Mouse (Mus musculus): ENCODE measurements around the gene Ccl27b.
"Not testable (repeated sequence)": the region's sequence is repeated elsewhere in the genome, so short reads cannot be mapped to it uniquely, and the experiment has no call there.

Ccl27b gene

DNA sequence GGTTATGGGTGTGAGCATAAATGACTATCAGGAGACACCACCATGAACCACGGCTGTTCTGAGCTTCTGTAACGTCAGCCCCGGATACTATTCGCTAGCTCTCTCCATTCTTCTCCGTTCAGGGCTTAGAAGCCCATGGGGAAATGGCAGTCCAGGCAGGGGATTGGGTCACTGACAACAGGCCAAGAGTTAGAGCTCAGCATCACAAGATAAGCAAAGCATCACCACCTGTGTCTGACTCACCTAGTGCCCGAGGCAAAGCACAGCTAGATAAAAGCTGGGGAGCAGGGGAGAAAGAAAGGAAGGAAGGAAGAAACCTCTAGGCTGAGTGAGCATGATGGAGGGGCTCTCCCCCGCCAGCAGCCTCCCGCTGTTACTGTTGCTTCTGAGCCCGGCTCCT, at the start of gene Ccl27b:
Gene Ccl27b (plus strand): TSS at position 301 of the 400 bp plus-strand sequence.
- in situ Hi-C loops (cut with MboI, MseI), result loop anchor here (5.0 kb wide), 2 partner anchors 883 to 888 kb away; partner anchors contain the start of gene Ccl27a (in 1 of the 2)

DNA sequence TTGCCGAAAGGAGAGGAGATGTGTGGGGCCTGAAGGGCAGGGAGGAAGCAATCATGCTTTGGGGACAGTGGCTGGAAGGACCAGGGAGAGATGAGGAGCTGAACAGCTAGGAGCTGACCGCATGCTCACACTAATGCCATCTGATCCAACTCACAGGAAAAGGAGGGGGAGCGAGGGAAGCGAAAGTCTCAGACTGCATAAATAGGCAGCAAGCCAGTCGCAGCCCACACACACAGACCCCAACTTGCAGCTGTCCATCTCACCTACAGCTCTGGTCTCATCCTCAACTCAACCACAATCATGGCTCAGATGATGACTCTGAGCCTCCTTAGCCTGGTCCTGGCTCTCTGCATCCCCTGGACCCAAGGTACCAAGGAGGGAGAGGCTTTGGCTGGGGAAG, 43.2 kb upstream of the Ccl27b start, which contains the start of gene Gm10591:
Gene Gm10591 (plus strand): TSS at position 301 of the 400 bp plus-strand sequence.
- in situ Hi-C loops (cut with MboI, MseI), result not testable (repeated sequence)

- in situ Hi-C loops (cut with MboI, MseI), result not testable (repeated sequence)
These were observed 25.6 kb upstream of the Ccl27b start, which contains the start of gene Gm2564 for GRCm38 (mm10) chr4:42629419-42629818. TSS of gene Gm2564 (plus strand) at chr4:42629719.

DNA sequence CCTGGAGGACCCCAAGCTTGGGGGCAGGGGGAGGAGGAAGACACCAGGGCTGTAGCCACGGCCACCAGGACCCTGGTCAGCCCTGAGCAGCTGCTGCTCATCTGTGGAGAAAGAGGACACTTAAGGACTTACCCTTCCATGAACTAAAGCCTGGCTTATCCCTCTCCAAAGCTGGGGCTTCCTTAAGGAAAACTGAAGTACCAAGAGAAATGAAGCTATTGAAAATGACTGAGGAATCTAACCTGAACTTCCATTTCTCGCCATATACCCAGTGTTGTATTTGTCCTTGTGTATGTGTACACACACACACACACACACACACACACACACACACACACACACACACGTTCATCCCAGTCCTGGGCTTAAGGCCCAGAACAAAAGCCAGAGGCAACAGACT, 6.7 kb downstream of the Ccl27b start, which contains the start of gene Il11ra2:
Gene Il11ra2 (minus strand): TSS at position 101 of the 400 bp plus-strand sequence.
- in situ Hi-C loops (cut with MboI, MseI), result not testable (repeated sequence)

DNA sequence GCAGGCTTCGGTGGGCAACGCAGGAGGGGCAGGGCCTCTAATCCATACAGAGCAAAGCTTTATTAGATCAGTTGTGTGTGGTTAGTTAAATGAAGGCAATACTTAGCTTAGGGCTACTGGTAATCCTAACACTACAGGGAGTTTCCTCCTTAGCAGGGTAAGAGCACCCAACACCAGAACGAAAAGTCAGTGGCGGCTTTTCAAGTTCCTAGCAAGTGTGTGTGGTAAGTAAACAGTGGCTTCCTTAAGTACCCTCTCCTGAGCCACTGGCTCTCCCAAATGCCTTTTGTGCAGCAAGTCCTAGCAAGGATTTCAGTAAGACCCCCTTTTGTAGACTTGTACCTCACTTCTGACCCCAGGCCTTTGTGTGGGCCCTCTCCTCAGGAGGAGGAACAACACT, 20.4 kb downstream of the Ccl27b start:
- in situ Hi-C loops (cut with MboI, MseI), result loop anchor here in 1 of 2 experiments (10.0 kb wide), 1 partner anchor 1001 kb away; no protein-coding TSS in a partner anchor

- in situ Hi-C loops (cut with MboI, MseI), result loop anchor here in 1 of 2 experiments (10.0 kb wide), 1 partner anchor 1005 kb away; no protein-coding TSS in a partner anchor
These were observed 24.3 kb downstream of the Ccl27b start for GRCm38 (mm10) chr4:42679365-42679764.

DNA sequence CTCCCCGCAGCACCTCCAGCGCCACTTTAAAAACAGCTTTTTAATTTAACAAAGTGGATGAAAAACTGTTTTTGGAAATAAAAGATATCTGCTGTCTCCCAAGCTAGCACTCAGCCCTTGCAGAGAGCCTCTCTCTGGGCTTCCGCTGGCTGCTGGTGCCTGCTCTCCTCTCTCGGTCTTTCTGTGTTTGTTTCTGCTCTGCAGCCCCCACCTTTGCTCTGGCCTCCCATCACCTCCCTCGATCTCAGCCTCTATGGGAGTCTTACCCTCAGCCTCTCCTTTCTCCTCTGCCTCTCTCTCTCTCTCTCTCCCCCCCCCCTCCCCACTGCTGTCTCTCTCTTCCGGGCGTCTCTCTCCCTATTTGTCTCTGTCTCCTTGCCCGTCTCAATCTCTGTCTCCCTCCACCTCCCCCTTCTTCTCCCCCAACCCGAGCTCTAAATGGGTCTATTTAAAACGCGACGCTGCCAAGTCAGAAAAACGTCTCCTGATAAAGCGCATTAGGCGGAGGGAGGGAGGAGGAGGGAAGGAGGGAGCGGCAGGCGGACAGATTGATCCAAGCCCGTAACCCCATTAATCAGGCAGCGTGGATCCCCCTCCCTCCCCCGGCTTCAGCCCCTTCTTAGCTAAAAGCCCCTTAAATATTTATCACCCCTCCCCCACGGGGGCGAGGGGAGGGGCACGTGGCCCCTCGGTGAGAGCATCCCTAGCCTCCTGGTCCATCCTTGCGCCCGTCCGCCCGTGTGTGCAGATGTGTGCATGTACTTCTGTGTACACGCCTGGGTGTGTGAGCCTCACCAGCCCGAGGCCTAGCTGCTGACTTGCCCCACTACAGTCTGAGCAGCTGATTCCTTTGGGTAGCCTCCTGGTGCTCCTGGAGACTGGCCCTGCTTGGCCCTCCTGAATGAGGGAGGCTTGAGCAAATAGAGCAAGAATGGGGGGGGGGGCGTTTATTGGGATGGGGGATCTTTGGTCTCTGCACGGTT, 25.6 kb downstream of the Ccl27b start:
- in situ Hi-C loops (cut with MboI, MseI), result not testable (repeated sequence)

DNA sequence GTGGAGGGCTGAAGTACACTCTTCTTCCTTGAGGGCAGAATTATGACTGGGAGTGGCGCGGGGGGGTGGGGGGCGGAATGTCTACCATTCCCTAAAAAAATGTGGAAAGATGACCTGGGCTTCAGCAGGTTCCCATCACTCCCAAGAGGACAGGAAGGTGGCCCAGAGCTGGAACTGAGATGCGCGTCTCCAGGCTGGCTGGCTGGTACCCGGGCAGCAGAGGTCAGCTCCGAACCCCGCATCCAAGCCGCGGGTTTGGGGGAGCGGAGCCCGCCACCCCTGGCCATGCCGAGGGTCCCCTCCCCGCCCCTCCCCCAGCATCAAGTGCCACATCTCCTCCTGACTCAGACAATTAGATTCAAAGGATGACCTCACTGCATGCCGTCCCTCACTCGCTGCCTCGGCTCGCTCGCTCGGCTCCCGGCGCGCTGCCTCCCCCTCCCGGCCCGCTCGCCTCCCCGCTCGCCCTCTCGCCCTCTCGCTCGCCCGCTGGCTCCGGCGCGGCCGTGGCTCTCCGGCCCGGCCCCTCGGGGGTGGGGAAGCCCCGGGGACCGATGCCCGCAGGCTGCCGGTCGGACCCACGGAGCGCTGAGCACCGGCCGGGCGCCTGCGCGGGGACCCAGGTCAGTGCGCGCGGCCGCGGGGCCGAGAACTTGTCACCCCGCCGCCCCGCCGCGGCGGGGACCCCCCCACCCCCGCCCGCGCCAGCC, 26.6 kb downstream of the Ccl27b start:
- in situ Hi-C loops (cut with MboI, MseI), result not testable (repeated sequence)

- in situ Hi-C loops (cut with MboI, MseI), result not testable (repeated sequence)
These were observed 27.1 kb downstream of the Ccl27b start for GRCm38 (mm10) chr4:42682183-42682524.
